Mouse (Mus musculus) heart, postnatal 0 days (tissue): Measurements from ENCODE around the gene Igf2bp3.

ENCODE experiments used
- CTCF ChIP-seq: IDR thresholded peaks from 2 replicates; pipeline ENCODE4 v1.5.1; 2016; ENCODE audit warnings: antibody characterized with exemption, control low read depth, low read depth
- EP300 ChIP-seq: IDR thresholded peaks from 2 replicates; pipeline ENCODE4 v1.6.1; 2016; ENCODE audit warnings: antibody characterized with exemption, low read depth

DNA sequence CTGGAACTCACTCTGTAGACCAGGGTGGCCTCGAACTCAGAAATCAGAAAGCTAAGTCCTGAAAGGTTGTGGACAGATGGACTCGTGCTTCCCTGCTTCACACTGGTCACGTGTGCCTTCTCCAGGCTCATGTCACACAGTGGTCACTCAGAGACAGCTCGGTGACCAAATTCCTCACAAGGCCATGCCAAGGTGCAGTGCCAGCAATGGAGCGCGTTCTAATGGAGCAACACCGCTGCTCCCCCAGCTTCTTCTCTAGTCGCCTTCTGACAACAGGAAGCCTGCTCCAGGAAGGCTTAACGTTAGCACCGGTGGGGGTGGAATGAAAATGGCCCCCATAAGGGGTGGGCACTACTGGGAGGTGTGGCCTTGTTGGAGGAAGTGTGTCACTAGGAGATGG lies 119.8 kb downstream of the Igf2bp3 start:
- TF ChIP-seq EP300 (no peak), CTCF (no peak)
